Mouse (Mus musculus): ENCODE data around the gene U2af1l4.

DNA sequence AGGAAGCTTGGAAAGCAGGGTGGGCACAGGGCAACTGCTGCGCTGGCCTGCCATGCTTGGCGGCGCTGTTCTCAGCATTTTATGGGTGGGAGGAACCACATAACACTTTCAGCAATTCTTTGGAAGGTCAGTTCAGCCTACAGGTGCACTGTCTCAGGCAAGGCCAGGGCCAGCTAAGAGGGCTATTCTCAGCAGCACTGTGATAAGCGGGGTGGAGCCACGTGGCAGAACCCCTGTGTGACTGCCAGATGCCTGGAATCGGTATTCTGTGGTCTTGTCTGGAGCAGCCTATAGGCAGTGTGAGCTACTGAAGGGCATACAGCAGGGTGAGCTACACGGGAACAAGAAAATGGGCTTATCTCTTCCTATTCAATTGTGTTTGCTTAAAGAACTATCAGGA is 46.9 kb downstream of the U2af1l4 start:
- TF ChIP-seq POLR2A (IDR thresholded peaks at IDR 0.05; ENCODE audit: low read depth, low read length) (no peak), CTCF (IDR thresholded peaks at IDR 0.05; ENCODE audit: borderline replicate concordance, insufficient read depth, low read length) (no peak)
